Mouse (Mus musculus): ENCODE results near the gene St8sia1. TPM values are rescaled to one million over a fixed set of nuclear protein-coding genes. Genes with fewer than 3 reads are reported as not detected.

Gene St8sia1
- polyA plus RNA-seq, 2 experiments: 0.93 to 1.3 TPM

DNA sequence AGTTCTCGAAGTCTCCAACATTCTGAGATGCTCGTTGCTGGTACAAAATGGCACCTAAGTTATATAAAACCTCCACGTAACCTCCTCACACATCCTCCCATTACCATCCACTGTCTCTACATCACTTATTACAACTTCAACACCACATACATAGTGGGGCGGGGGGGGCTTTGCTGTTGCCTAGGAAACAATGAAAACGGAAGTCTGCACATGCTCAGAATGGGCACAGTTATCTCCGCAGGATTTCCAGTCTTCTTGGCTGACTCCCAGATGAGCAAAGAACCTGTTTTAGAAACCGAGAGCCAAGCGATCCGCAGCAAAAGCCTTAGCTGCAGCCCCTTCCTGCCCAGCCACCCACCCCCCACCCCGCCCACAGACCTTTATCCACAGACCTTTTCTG is 174.5 kb downstream of the St8sia1 start:
- WGBS: 89% methylated on average over 10 of the region's 10 CpGs
- ATAC-seq (ENCODE audit: low FRiP score, low read depth): no peak
- Histone ChIP-seq H3K4me3 (replicated peaks; ENCODE audit: low read length) (no peak overlapping the region), H3K9ac (ENCODE audit: low read depth, low read length, severe bottlenecking) (no peak overlapping the region), H3K27me3 (ENCODE audit: control insufficient read depth, insufficient read depth, low read length) (no peaks in the 10 kb centered on the region), H3K27ac (replicated peaks; ENCODE audit: low read depth, low read length) (no peak overlapping the region), H3K9me3 (ENCODE audit: control insufficient read depth, low read length) (no peaks in the 10 kb centered on the region), H3K36me3 (ENCODE audit: control insufficient read depth, insufficient read depth, low read length) (no peaks in the 10 kb centered on the region), H3K4me2 (replicated peaks; ENCODE audit: low read depth, low read length, severe bottlenecking) (no peak overlapping the region), H3K4me1 (ENCODE audit: control insufficient read depth, insufficient read depth, low read length) (no peaks in the 10 kb centered on the region)
- no peak for TF ChIP-seq POLR2A (IDR thresholded peaks at IDR 0.05; ENCODE audit: borderline replicate concordance, extremely low read depth, insufficient read depth, insufficient read length)
- DNase-seq (ENCODE audit: low spot score): no peak

- no peaks in the 10 kb centered on the region for H3K27me3 ChIP-seq (ENCODE audit: control insufficient read depth, insufficient read depth, low read length)
- no peak overlapping the region for H3K27ac ChIP-seq (replicated peaks; ENCODE audit: low read depth, low read length)
- H3K4me2 ChIP-seq (replicated peaks; ENCODE audit: low read depth, low read length, severe bottlenecking): no peak overlapping the region
- ATAC-seq (ENCODE audit: low FRiP score, low read depth) (no peak), DNase-seq (ENCODE audit: low spot score) (no peak)
- no peak overlapping the region for H3K9ac ChIP-seq (ENCODE audit: low read depth, low read length, severe bottlenecking)
- 49% methylated on average over 17 of the region's 18 CpGs for WGBS
- H3K4me1 ChIP-seq (ENCODE audit: control insufficient read depth, insufficient read depth, low read length): no peaks in the 10 kb centered on the region
- no peaks in the 10 kb centered on the region for H3K9me3 ChIP-seq (ENCODE audit: control insufficient read depth, low read length)
- TF ChIP-seq POLR2A (IDR thresholded peaks at IDR 0.05; ENCODE audit: borderline replicate concordance, extremely low read depth, insufficient read depth, insufficient read length): no peak
- H3K36me3 ChIP-seq (ENCODE audit: control insufficient read depth, insufficient read depth, low read length): no peaks in the 10 kb centered on the region
- no peak overlapping the region for H3K4me3 ChIP-seq (replicated peaks; ENCODE audit: low read length)
Observed at GRCm38 (mm10) chr6:142788042-142788987, 175.9 kb downstream of the St8sia1 start.

- ATAC-seq (ENCODE audit: low FRiP score, low read depth) (no peak), DNase-seq (ENCODE audit: low spot score) (no peak)
- Histone ChIP-seq H3K9ac (ENCODE audit: low read depth, low read length, severe bottlenecking) (no peak overlapping the region), H3K27me3 (ENCODE audit: control insufficient read depth, insufficient read depth, low read length) (no peaks in the 10 kb centered on the region), H3K4me2 (replicated peaks; ENCODE audit: low read depth, low read length, severe bottlenecking) (no peak overlapping the region), H3K36me3 (ENCODE audit: control insufficient read depth, insufficient read depth, low read length) (no peaks in the 10 kb centered on the region), H3K4me3 (replicated peaks; ENCODE audit: low read length) (no peak overlapping the region), H3K9me3 (ENCODE audit: control insufficient read depth, low read length) (no peaks in the 10 kb centered on the region), H3K27ac (replicated peaks; ENCODE audit: low read depth, low read length) (no peak overlapping the region), H3K4me1 (ENCODE audit: control insufficient read depth, insufficient read depth, low read length) (no peaks in the 10 kb centered on the region)
- WGBS: 85% methylated on average over 21 of the region's 21 CpGs
- TF ChIP-seq POLR2A (IDR thresholded peaks at IDR 0.05; ENCODE audit: borderline replicate concordance, extremely low read depth, insufficient read depth, insufficient read length): no peak
Observed at GRCm38 (mm10) chr6:142786106-142786505, 178.1 kb downstream of the St8sia1 start.

DNA sequence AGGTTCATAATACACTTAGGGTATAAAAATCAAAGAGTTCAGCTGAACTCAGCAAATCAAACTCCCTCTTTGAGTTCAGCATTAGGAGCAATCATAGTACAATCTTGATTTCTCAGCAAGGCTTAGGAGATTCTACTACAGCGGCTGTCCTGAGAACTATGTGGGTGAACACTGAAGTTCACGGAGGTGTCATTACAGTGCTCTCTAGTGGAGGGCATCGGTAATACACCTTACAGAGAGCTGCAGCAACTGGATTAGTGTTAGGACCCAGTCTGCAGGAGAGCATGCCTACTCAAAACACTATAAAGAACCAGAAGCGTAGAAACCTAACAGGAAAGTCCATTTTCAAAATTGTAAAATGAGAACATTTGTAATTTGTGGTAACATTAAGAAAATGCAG is 178.9 kb downstream of the St8sia1 start:
- no peak overlapping the region for H3K4me3 ChIP-seq (replicated peaks; ENCODE audit: low read length)
- peak; percentile 11 for DNase-seq (ENCODE audit: low spot score)
- no peaks in the 10 kb centered on the region for H3K4me1 ChIP-seq (ENCODE audit: control insufficient read depth, insufficient read depth, low read length)
- no peak for ATAC-seq (ENCODE audit: low FRiP score, low read depth)
- no peak for TF ChIP-seq POLR2A (IDR thresholded peaks at IDR 0.05; ENCODE audit: borderline replicate concordance, extremely low read depth, insufficient read depth, insufficient read length)
- no peaks in the 10 kb centered on the region for H3K27me3 ChIP-seq (ENCODE audit: control insufficient read depth, insufficient read depth, low read length)
- H3K9me3 ChIP-seq (ENCODE audit: control insufficient read depth, low read length): no peaks in the 10 kb centered on the region
- no peaks in the 10 kb centered on the region for H3K36me3 ChIP-seq (ENCODE audit: control insufficient read depth, insufficient read depth, low read length)
- no peak overlapping the region for H3K4me2 ChIP-seq (replicated peaks; ENCODE audit: low read depth, low read length, severe bottlenecking)
- WGBS: 43% methylated on average over 4 of the region's 4 CpGs
- no peak overlapping the region for H3K9ac ChIP-seq (ENCODE audit: low read depth, low read length, severe bottlenecking)
- no peak overlapping the region for H3K27ac ChIP-seq (replicated peaks; ENCODE audit: low read depth, low read length)

GRCm38 (mm10) chr6:142781286-142781685 is 183.0 kb downstream of the St8sia1 start:
- no peak for TF ChIP-seq POLR2A (IDR thresholded peaks at IDR 0.05; ENCODE audit: borderline replicate concordance, extremely low read depth, insufficient read depth, insufficient read length)
- 52% methylated on average over 7 of the region's 7 CpGs for WGBS

More at GRCm38 (mm10) chr6:142781286-142781685, 183.0 kb downstream of the St8sia1 start:
- Histone ChIP-seq H3K27me3 (ENCODE audit: control insufficient read depth, insufficient read depth, low read length) (no peaks in the 10 kb centered on the region), H3K9ac (ENCODE audit: low read depth, low read length, severe bottlenecking) (no peak overlapping the region), H3K4me2 (replicated peaks; ENCODE audit: low read depth, low read length, severe bottlenecking) (no peak overlapping the region), H3K27ac (replicated peaks; ENCODE audit: low read depth, low read length) (no peak overlapping the region), H3K36me3 (ENCODE audit: control insufficient read depth, insufficient read depth, low read length) (no peaks in the 10 kb centered on the region), H3K4me3 (replicated peaks; ENCODE audit: low read length) (no peak overlapping the region), H3K4me1 (ENCODE audit: control insufficient read depth, insufficient read depth, low read length) (no peaks in the 10 kb centered on the region), H3K9me3 (ENCODE audit: control insufficient read depth, low read length) (no peaks in the 10 kb centered on the region)
- DNase-seq (ENCODE audit: low spot score) (no peak), ATAC-seq (ENCODE audit: low FRiP score, low read depth) (no peak)
